Mouse (Mus musculus) lung, postnatal 10 days (tissue): ENCODE measurements at regions not wholly inside any gene's neighbourhood (a gene's known extent, or its start where the extent isn't known, plus 50 kb on each side); places are given as distances from the start of the nearest gene placed in this dataset.

Source experiments
- DNase-seq: peaks from one replicate; pipeline ENCODE4 v3.0.0; 2021

- DNase-seq, result peak; percentile 60
These were observed 167.0 kb upstream of the Slc22a22 start for GRCm38 (mm10) chr15:57644331-57644953.

GRCm38 (mm10) chr15:57639115-57639514 is 161.7 kb upstream of the Slc22a22 start:
- DNase-seq, result no peak

GRCm38 (mm10) chr15:57633067-57633466 is 155.6 kb upstream of the Slc22a22 start:
- DNase-seq, result peak; percentile 59

GRCm38 (mm10) chr15:57632537-57632936 is 155.1 kb upstream of the Slc22a22 start:
- DNase-seq, result no peak

GRCm38 (mm10) chr15:57618466-57618865 is 141.0 kb upstream of the Slc22a22 start:
- peak; percentile 16 for DNase-seq

GRCm38 (mm10) chr15:57616880-57617391 is 139.5 kb upstream of the Slc22a22 start:
- DNase-seq, result peak; percentile 4

GRCm38 (mm10) chr15:57610006-57610405 is 132.6 kb upstream of the Slc22a22 start:
- no peak for DNase-seq

- no peak for DNase-seq
These were observed 131.1 kb upstream of the Slc22a22 start for GRCm38 (mm10) chr15:57608519-57608918.

GRCm38 (mm10) chr15:57600562-57600961 is 123.1 kb upstream of the Slc22a22 start:
- DNase-seq, result peak; percentile 57

- no peak for DNase-seq
These were observed 116.0 kb upstream of the Slc22a22 start for GRCm38 (mm10) chr15:57593326-57594004.

GRCm38 (mm10) chr15:57590597-57591219 is 113.3 kb upstream of the Slc22a22 start:
- DNase-seq, result peak; percentile 13

GRCm38 (mm10) chr15:57589404-57590377 is 112.3 kb upstream of the Slc22a22 start:
- DNase-seq, result no peak

- DNase-seq, result no peak
These were observed 108.0 kb upstream of the Slc22a22 start for GRCm38 (mm10) chr15:57585411-57585810.

GRCm38 (mm10) chr15:57584498-57584897 is 107.1 kb upstream of the Slc22a22 start:
- DNase-seq, result no peak

- DNase-seq, result no peak
These were observed 103.8 kb upstream of the Slc22a22 start for GRCm38 (mm10) chr15:57581266-57581665.

GRCm38 (mm10) chr15:57578794-57579193 is 101.4 kb upstream of the Slc22a22 start:
- no peak for DNase-seq

GRCm38 (mm10) chr15:57574080-57574618 is 96.7 kb upstream of the Slc22a22 start:
- DNase-seq, result no peak

- DNase-seq, result no peak
These were observed 95.0 kb upstream of the Slc22a22 start for GRCm38 (mm10) chr15:57572460-57572859.

GRCm38 (mm10) chr15:57568006-57568630 is 90.7 kb upstream of the Slc22a22 start:
- DNase-seq, result peak; percentile 4

- DNase-seq, result no peak
These were observed 69.7 kb upstream of the Slc22a22 start for GRCm38 (mm10) chr15:57547154-57547553.

- DNase-seq, result no peak
These were observed 67.7 kb upstream of the Slc22a22 start for GRCm38 (mm10) chr15:57545141-57545540.

GRCm38 (mm10) chr15:57543985-57544384 is 66.6 kb upstream of the Slc22a22 start:
- no peak for DNase-seq
